Mouse (Mus musculus) right cerebral cortex, postnatal 10 days (tissue): Measurements from ENCODE around the gene Parg.
"Not testable (repeated sequence)": the region's sequence is repeated elsewhere in the genome, so short reads cannot be mapped to it uniquely, and the experiment has no call there.

ENCODE experiments used
- DNase-seq, 2 experiments: peaks; one replicate each; pipeline ENCODE4 v3.0.0; 2021; ENCODE audit warnings: low spot score in 2 of 2

The Parg gene

DNA sequence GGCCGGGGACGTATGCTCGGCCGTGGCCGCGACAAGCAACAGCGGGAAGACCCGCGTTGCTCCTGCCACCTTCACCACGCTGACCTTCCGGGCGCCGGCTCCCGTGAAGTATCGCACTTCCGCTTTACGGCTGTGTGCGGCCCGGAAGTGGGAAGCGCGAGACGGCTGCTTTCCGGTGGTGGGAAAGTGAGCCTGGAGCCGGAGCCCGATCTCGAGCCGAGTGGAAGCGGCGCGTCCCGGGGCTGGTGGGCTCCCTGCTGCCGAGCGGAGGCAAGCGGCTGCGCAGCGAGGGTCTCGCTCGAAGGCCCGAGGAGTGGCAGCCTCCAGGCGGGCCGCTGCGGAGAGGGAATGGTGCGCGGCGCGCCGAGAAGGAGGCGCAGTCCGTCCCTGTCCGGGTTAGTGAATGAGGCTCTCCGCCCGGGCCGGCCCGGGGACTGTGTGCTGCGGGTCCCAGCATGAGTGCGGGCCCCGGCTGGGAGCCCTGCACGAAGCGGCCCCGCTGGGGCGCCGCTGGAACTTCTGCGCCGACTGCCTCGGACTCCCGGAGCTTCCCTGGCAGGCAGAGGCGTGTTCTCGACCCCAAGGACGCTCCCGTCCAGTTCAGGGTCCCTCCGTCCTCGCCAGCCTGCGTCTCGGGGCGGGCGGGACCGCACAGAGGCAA is at the start of gene Parg, which contains the start of gene Timm23:
Gene Parg (plus strand): TSS at position 159 of the 661 bp plus-strand sequence.
Gene Timm23 (minus strand): TSS at position 108 of the 661 bp plus-strand sequence.
- DNase-seq, result peak; percentile 93

DNA sequence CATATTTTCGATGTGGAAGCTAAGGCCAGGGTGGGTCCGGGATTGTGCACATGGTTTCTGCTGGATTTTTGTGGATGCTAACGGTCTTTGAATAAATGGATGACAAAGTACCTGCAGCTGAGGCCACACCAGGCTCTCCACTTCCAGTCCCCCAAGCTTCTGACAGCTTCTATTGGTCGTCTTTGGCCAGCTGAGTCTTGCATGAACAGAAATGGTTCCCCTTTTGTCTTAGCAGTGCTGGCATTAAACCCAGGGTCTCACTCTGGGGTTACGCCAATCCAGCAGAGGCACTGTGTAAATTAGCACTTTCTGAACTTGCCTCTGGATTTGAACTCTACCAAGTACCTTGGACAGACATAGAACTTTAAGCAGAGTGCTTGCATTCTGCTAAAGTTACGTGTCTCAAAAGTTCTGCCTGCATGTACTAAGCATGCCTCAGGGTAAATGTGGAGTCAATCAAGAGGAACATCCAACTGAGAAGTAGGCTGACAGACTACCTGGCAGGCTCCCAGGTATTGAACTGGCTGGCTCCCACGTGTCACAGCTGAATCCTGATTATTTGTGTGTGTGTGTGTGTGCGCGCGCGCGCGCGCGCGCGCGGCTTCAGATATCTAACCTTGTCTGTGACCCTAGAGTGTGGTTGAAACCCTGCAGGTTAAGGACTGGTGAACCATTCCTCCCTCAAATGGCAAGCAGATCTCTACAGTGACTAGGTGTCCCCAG is 49.3 kb upstream of the Parg start:
- DNase-seq, result no peak

DNA sequence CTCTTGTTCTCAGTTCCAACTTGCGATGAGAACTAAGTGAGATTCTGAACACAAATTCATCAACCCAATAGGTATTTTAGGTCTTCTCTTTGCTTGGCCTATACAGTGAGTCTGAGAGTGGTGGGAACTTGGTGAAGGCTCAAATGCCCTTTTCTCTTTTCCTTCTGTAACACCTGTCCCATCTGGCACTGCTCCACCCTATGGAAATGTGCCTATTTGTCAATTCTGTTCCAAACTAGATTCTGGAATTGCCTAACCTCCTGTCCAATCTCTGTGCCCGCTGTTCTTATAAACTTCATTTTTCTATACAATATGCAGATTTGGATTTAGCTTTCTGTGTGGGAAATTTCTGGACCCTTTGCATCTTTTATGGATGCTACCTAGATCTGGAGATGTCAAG is 48.6 kb upstream of the Parg start:
- no peak for DNase-seq

DNA sequence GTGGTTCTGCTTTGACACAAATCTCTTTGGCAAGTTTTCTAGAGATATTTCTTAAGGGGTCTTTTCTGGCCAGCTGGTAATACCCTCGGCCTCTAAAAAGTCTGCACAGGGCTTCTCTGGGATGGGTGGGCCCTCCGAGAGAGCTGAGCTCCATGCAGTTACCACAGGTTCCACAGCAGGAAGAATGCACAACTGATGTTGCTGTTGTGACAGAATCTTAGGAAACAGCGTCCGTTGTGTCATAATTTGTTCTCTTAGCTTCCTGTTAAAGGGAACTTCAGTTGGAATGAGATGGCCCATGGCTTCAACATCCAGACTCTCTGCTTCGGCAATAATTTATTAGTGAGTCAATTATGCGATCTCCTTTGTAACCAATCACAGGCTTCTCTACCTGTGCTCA is 47.0 kb upstream of the Parg start:
- DNase-seq, result no peak

DNA sequence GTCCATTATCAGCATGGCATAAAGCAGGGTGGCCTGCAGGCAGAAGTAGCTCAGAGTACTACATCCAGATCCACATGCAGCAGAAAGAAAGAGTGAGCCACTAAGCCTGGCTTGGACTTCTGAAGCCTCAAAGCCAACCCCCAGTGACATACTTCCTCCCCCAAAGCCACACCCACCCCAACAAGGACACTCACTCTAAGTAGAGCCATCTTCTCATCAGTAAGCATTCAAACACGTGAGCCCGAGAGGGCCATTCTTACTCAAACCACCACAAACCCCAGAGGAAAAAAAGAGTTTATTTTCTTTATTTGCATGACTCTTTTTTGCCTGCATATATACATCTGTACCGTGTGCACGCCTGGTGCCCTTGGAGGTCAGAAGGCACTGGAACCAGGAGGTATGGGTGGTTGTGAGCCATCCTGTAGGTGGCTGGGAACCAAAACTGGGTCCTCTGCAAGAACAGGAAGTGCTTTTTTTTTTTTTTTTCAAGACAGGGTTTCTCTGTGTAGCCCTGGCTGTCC is 42.5 kb upstream of the Parg start:
- DNase-seq, result peak in 1 of 2 experiments; percentile 32

DNA sequence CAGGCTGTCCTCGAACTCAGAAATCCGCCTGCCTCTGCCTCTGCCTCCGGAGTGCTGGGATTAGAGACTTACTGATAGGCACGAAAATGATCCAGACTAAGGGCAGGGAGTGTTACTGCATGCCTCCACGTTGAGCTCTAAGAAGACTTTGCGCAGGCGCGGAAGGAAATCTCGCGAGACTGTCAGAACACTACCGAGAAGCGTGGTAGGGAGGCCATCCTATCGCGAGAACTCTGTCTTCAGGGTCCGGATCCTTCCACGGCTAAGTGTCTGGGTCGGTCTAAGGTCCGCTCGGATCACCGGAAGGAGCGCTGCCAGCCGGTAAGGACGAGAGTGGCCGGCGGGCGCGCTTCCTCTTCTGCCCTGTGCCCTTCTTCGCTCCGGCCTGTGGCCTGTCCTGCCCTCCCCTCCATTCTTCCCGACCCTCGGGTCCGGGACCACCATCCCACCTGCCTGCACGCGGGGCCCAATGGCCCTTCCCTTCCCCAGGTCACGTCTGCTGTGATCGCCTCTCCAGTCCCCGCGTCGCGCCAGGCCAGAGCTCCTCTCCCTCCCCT is 42.0 kb upstream of the Parg start, which contains the start of gene Ncoa4:
Gene Ncoa4 (plus strand): TSS at position 176 of the 557 bp plus-strand sequence.
- peak; percentile 99 for DNase-seq

DNA sequence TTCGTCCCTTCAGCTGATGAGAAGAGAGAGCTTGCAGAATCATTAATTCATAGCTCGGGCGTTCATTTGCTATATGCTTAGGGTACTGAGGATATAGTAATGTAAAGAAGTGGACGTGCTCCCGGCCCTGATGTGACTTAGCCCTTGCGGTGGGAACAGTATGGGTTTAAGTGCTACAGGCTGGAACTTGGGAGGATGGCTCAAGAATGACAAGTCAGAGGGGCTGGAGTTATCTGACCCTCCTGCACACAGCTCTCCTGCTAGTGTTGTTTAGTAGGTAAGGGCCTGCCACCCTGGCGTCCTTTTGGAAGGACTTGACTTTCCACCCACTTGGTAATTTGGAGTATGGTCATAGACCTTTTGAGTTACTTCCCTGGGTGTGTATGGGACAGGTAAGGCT is 41.2 kb upstream of the Parg start:
- DNase-seq, result no peak

DNA sequence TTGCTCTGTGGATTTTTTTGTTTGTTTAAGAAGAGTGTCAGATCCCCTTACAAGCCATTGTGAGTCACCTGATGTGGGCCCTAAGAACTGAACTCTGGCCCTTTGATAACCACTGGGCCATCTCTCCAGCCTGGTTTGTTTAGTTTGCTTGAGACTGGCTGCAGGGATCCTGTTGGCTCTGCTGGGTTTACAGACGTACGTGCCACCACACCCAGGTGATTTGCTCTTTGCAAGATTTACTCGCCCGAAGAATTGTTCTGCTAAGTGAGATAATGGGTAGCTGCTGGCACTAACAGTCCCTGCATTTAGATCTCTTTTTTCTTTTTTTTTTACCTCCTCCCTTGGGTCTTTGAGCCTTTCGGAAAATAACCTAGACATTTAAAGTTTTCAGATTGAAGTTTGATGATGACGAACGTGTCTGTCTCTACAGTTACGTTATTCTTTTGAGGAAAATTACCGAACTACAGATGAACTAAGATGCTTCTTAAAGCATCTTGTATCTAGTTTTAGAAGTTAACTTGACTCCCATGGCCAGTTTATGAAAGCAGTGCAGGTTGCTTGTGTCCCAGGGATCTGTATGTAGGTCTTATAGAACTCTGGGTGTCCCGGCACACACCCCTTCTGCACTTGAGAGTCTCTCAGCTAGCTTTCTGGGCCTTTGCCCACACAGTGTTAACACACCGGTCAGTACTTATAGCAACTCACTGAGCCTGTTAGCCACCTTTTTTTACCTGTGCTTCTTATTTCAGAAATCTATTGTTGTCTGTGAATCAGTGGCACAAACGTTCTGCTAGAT is 40.5 kb upstream of the Parg start:
- DNase-seq, result no peak

DNA sequence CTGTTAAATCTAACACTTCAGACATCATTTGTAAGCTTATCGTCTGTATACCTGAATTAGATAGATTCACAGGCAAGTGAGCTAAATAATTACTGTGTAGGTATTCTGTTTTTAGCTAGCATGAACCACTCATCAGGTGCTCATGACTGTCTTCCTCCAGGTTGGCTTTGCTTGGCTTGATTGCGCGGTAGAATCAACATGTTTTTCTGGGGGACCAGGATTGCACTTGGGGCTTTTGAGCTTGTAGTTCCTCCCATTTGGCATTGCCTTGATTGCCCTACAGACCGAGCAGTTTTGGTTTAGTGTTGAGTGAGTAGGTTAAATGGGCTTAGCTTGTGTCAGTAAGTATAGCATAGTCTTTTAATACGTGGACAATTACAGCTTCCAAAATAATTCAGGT is 39.5 kb upstream of the Parg start:
- no peak for DNase-seq

DNA sequence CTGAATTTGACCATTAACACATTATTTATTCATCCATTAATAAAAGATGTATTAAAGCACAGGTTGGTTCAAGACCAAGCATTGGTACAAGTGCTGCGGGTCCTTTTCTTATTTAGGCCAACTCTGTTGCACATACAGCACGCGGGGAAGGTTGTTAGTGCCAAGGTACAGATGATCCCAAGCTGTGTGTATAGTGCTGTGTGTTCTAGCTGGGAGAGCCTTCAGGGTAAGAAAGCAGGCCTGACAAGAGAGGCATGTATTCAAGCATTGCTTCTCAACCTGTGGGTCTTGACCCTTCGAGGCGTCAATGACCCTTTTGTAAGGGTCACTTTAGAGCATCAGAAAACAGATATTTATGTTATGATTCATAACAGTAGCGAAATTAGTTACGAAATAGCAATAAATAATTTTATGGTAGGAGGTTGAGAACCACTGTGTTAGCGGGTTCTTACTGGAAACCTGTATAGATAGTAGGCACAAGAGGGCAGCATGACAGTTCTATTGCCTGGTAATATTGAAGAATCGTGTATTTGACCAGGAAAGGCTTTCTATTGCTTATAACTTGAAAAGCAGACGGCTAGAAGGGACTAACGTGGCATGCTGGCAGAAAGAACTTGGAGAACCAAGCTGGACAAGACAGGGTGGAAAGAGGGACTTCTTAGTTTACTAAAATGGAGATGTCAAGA is 38.4 kb upstream of the Parg start:
- DNase-seq, result no peak

DNA sequence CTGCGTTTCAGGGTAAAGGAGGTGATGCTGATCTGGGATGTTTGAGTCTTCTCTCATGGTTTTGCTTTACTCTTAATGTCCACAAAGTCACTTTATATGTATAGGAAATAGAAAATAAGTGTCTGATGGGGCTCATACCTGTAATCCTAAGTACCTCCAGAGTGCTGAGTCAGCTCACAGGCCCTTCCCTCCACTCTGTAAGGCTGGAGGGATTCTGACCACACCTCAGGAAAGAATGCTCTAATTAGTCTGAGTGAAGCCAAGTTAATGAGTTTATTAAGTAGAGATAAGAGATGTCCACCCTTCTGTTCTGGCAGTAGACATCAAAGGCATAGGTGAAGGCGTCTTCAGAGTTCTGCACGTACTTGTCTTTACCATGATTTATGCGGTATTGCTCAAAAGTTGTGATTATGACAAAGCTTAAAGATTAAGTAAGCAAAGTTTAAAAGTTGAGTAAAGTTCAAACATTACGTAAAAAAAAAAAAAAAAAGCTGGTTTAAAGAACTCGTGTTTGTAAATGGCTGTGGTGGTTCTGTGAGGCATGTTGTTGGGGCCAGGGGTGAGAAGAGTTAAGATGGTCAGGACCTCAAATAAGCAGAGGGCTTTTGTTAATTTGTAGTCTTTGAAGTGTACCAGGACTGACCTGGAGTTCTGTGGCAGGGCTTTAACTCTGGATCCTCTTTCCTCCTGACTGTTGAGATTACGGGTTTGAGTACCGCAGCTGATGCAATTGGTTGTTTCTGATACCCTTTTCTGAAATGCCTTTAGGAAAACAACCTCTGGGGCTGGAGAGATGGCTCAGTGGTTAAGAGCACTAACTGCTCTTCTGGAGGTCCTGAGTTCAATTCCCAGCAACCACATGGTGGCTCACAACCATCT is 37.3 kb upstream of the Parg start:
- no peak for DNase-seq

DNA sequence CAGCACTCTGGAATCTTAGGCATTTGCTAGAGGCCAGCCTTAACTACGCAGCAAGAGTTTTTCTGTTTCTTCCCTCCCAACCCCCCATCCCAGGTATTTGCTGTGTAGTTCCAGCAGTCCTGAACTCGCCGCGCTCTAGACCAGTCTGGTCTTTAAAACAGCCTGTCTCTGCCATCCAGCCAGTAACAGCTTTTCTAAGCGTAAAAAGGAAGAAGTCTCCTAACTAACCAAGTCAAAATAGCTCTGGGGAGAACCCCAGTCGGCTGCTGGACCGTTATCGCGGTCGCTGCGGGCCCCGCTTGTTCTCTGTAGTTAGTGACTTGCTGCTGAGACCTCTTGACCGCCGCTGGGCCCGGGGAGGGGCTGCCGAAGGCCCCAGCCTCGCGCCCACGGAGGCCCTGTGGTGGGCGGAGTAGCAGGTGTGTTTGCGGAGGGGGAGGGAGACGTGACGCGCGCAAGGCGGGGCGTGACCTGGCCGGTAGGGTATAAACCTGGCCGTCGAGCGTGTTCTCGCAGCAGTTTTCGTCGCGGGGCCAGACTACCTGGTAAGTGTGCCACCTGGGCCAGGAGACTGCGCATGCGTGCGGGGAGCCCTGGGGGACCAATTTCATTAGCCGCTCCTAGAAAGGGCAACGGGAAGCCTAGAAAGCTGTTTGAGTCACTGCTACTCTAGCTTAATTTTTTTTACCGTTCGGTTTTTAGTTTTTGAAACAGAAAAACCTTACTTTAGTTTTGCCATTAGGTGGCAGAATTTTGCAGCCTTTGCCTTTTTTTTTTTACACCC is 36.3 kb upstream of the Parg start:
- DNase-seq, result peak; percentile 46 to 61

DNA sequence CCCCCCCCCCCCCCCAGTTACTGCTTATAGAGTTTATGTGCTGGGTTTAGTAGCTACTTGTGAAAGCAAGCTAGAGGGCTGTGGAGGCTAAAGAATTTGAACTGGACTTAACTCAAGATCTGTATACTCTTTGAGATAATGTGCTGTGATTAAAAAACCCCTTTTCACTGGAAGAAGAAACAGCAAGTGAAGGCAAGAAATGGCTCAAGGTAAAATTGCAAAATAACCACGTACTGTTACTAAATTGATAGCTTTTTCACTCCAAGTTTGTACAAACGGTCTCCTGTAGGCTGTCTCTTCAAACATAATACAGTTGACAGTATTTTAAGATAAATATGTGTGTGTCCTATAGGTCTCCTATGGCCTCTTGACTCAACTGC is 35.7 kb upstream of the Parg start:
- DNase-seq, result no peak

DNA sequence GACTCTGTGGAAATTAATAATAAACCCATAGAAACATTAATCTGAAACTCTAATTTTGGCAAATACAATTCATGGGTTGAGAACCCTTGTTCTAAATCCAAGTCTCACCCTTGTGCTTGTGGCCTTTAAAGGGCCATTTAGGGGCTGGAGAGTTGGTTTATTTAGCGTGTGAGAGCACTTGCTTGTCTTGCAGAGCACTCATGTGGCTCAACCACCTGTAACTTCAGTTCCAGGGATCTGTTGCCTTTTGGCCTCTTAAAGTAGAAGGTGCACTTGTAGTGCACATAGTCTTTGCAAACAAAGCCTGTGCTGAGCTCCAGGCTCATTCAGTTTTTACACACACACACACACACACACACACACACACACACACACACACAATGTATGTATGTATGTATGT is 34.9 kb upstream of the Parg start:
- no peak for DNase-seq

DNA sequence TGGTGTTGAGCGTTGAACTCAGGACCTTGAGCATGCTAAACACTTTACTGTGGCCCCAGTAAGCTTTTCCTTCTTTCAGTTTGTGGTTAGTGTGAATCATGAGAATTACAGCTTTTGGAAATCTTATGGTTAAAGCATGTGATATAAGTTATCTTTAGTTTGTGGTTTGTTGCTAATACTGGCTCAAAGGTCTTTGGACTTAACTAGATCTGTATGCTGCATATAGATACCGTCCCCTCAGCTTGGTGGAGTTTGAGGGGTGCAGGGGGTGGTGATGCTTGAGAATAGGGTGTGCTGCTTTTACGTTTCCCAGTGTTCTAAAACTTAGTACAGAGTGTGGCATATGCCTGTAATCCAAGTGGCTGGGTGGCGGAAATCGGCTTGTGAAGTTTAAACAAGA is 34.4 kb upstream of the Parg start:
- no peak for DNase-seq

DNA sequence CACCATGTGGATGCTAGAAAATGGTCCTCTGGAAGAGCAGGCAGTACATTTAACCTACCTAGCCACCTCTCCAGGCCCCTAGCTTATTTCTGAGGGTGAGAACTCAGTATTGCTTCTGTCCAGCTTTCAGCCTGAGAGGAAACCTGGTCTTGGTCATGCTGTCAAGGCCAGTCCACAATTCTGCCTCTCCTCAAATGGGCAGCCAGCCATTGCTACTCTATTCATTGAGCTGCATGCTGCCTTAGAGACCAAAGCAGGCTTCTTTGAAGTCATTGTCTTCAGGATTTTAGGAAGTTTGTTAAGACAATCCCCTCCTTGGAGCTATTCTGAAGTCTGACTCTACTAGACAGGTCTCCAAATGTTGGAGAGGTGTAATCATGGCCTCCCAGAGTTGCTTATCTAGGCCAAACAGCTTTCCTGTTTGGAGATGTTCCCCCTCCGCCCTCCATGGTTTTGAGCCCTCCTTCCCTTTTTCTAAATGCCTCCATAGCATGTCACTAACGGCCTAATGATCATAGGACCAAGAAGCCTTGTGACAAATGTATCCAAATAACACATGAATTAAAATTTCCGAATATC is 33.0 kb upstream of the Parg start:
- DNase-seq, result no peak

DNA sequence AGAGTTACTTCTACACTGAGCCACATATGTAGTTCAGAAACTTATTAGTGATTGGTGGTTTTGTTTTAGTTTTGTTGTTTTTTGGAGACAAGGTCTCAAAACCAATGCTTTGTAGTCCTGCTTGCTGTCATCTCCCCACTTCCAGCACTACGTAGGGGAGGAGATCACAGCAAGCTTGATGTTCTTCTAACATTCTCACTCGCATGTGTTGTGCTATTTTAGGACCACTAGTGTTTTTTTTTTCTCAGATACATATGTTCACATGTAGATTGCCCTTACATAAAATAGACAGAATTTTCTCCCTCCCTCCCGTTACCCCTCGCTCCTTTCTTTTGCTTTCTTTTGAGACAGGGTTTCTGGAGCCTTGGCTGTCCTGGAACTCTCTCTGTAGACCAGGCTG is 31.6 kb upstream of the Parg start:
- no peak for DNase-seq

DNA sequence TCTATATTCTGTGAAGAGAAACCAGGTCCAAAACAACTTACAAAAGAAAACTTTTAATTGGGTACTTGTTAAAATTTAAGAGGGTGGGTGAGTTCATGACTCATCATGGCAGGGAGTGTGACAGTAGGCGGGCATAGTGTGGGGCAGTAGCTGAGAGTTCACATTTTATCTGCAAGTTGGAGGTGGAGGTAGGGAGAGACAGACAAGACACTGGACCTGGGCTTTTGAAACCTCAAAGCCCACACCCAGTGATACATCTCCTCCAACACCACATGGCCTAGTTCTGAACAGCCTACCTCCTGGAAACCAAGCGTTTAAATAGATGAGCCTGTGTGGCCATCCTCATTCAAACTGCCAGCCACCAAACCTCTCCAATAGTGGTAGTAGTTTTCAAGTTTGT is 26.4 kb upstream of the Parg start:
- no peak for DNase-seq

DNA sequence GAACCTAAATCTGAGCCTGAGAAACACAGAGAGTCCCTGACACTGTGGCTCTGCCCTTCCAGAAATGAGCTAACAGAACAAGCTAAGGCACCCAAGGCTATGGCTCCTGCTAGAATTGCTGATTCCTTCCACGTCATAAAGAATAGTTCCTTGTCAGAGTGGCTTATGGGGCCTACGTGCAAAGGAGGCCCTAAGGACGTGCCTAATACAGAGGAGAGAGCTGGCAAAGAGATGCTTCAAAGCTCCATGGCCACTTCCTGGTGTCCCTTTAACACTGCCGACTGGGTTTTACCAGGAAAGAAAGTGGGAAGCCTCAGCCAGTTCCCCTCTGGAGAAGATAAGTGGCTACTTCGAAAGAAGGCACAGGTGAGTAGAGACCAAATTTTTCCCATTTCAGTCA is 25.2 kb upstream of the Parg start:
- DNase-seq, result not testable (repeated sequence)
